Comparison of ENCODE assay signal across 22 mouse cellular contexts in genomic region chr12:16351751-16352150, GRCm38 (mm10).
DNase-seq lines count a peak whose midpoint lies in the region; TF ChIP-seq lines count a peak whose summit lies in the region.
"Had no signal": no experiment of that assay in that cellular context is flagged by ENCODE, and none has a peak within 500 bp of the region (broad histone marks: within the 10 kb centered on the region; RNA-seq: fewer than 3 reads in every experiment).

No protein-coding gene starts in this region.

- no peak for TF ChIP-seq EP300 in CH12.LX (IDR thresholded peaks at IDR 0.05; ENCODE audit: low read length)

- TF ChIP-seq RAD21 in CH12.LX (IDR thresholded peaks at IDR 0.05; ENCODE audit: low read depth, low read length): no peak

- TF ChIP-seq POLR2A in CH12.LX (IDR thresholded peaks at IDR 0.05; ENCODE audit: low read depth, low read length): no peak

- H3K27me3 ChIP-seq in CH12.LX (replicated peaks): no peaks in the 10 kb centered on the region
- no peaks in the 10 kb centered on the region for H3K27me3 ChIP-seq in splenic B cell, adult 2 months (ENCODE audit: control insufficient read depth, insufficient read depth, low read length, poor library complexity, severe bottlenecking)
- H3K27me3 ChIP-seq: embryonic facial prominence, embryonic 13.5 days; embryonic facial prominence, embryonic 15.5 days; forebrain, embryonic 12.5 days had no signal

- H3K4me2 ChIP-seq in CH12.LX (ENCODE audit: insufficient read depth, low read depth, poor library complexity, severe bottlenecking): no peak overlapping the region
- H3K4me2 ChIP-seq: embryonic facial prominence, embryonic 13.5 days; embryonic facial prominence, embryonic 15.5 days; forebrain, embryonic 12.5 days had no signal

- H3K9ac ChIP-seq in CH12.LX (ENCODE audit: insufficient read depth, low read depth): no peak overlapping the region
- H3K9ac ChIP-seq: embryonic facial prominence, embryonic 13.5 days; embryonic facial prominence, embryonic 15.5 days; forebrain, embryonic 12.5 days had no signal

- dilution Hi-C loops in CH12.LX (cut with MboI; ENCODE audit: extremely low pct_ligation_motif_present, extremely low pct_unique_long_range_greater_than_20kb, low sequenced_read_pairs): no loop called here

- peak; percentile 43 for DNase-seq in heart, adult 11 months
- no peak for DNase-seq in heart, adult 8-10 months (ENCODE audit: low spot score)
- DNase-seq in A20 (ENCODE audit: low read depth, low spot score) (peak; percentile 53), CH12.LX (ENCODE audit: extremely low read depth) (peak; percentile 14)
- DNase-seq in splenic B cell, adult 2 months (ENCODE audit: low read depth, low spot score): peak; percentile 68
- no peak for DNase-seq in layer of hippocampus, postnatal 10 days (ENCODE audit: low spot score in 2 of 2)
- DNase-seq in urinary bladder, postnatal 14 days (ENCODE audit: low spot score): no peak
- DNase-seq: adrenal gland, adult 2 months; adrenal gland, postnatal 10 days; adrenal gland, postnatal 25 days; cerebellum, adult 11 months; cerebellum, adult 18-20 months; cerebellum, adult 8-10 months; cerebellum, adult 9-11 months; cerebellum, postnatal 14 days; cerebellum, postnatal 36 days; embryo, embryonic 11 days had no signal

- no peak overlapping the region for H3K4me3 ChIP-seq in CH12.LX (replicated peaks in 1 of 3; ENCODE audit: low read depth in 2 of 3, low read length in 2 of 3, poor library complexity in 1 of 3)
- H3K4me3 ChIP-seq: embryonic facial prominence, embryonic 13.5 days; embryonic facial prominence, embryonic 15.5 days; erythroblast, embryonic 14.5 days; forebrain, embryonic 10.5 days; forebrain, embryonic 12.5 days had no signal

- H3K27ac ChIP-seq in CH12.LX (ENCODE audit: insufficient read depth, low read depth): no peak overlapping the region
- H3K27ac ChIP-seq: embryonic facial prominence, embryonic 13.5 days; embryonic facial prominence, embryonic 15.5 days; forebrain, embryonic 10.5 days; forebrain, embryonic 12.5 days had no signal

- peaks cover 0 to 15% of the 10 kb centered on the region in 2 experiments; a peak in 3 of 4 replicates for H3K4me1 ChIP-seq in CH12.LX (ENCODE audit: control insufficient read depth in 1 of 2, insufficient read depth in 2 of 2)
- H3K4me1 ChIP-seq: embryonic facial prominence, embryonic 13.5 days; embryonic facial prominence, embryonic 15.5 days; forebrain, embryonic 10.5 days; forebrain, embryonic 12.5 days had no signal

- no peak for TF ChIP-seq CTCF in CH12.LX (conservative IDR thresholded peaks at IDR 0.05 in 1 of 2, IDR thresholded peaks at IDR 0.05 in 1 of 2; ENCODE audit: low read depth in 2 of 2, low read length in 2 of 2)

- H3K36me3 ChIP-seq in CH12.LX (replicated peaks in 1 of 2; ENCODE audit: control insufficient read depth in 1 of 2, insufficient read depth in 1 of 2, low read length in 1 of 2): no peaks in the 10 kb centered on the region
- no peaks in the 10 kb centered on the region for H3K36me3 ChIP-seq in splenic B cell, adult 2 months (ENCODE audit: control insufficient read depth, insufficient read depth, low read length, poor library complexity, severe bottlenecking)
- H3K36me3 ChIP-seq: embryonic facial prominence, embryonic 13.5 days; embryonic facial prominence, embryonic 15.5 days; forebrain, embryonic 10.5 days; forebrain, embryonic 12.5 days had no signal

- H3K9me3 ChIP-seq in CH12.LX (replicated peaks; ENCODE audit: low read length): no peaks in the 10 kb centered on the region
- H3K9me3 ChIP-seq: embryonic facial prominence, embryonic 13.5 days; embryonic facial prominence, embryonic 15.5 days; forebrain, embryonic 10.5 days; forebrain, embryonic 12.5 days had no signal

- in situ Hi-C loops in CH12.LX (cut with MboI; ENCODE audit: low pct_ligation_motif_present, low pct_unique_long_range_greater_than_20kb, low sequenced_read_pairs): no loop called here

- H3K79me2 ChIP-seq in CH12.LX (replicated peaks; ENCODE audit: control insufficient read depth, extremely low read depth, insufficient read depth, poor library complexity, severe bottlenecking): no peaks in the 10 kb centered on the region

TF ChIP-seq in CH12.LX, 34 proteins besides CTCF, POLR2A, EP300 and RAD21:
- TF ChIP-seq BHLHE40 (IDR thresholded peaks at IDR 0.05; ENCODE audit: low read depth, low read length) (peak; percentile 19; the same call in 1 of the 2 replicates), ZNF384 (IDR thresholded peaks at IDR 0.05; ENCODE audit: low read depth, low read length) (no peak), SIN3A (IDR thresholded peaks at IDR 0.05; ENCODE audit: low read length) (no peak), ZC3H11A (IDR thresholded peaks at IDR 0.05; ENCODE audit: low read depth, low read length) (no peak), ETS1 (conservative IDR thresholded peaks at IDR 0.05; ENCODE audit: low read depth, low read length) (no peak)

Comparison
In these comparisons a context has a peak if more than half of its experiments do, and no peak if none do; other contexts are left out.
1. DNase-seq: peak in heart, adult 11 months (single experiment), A20 (single experiment), CH12.LX (single experiment) and splenic B cell, adult 2 months (single experiment); none in heart, adult 8-10 months (single experiment), layer of hippocampus, postnatal 10 days (0 of 2) and urinary bladder, postnatal 14 days (single experiment).